Mouse (Mus musculus): ENCODE measurements at regions not wholly inside any gene's neighbourhood (a gene's known extent, or its start where the extent isn't known, plus 50 kb on each side); places are given as distances from the start of the nearest gene placed in this dataset.
A peak's percentile ranks its signal among the peaks of the same experiment; 100 is the strongest.

GRCm38 (mm10) chr15:31869100-31869499 lies 267.4 kb downstream of the Fam173b start:
- ATAC-seq (ENCODE audit: low FRiP score, low read depth): peak; percentile 44; the same call in 1 of the 2 replicates
- no peaks in the 10 kb centered on the region for H3K36me3 ChIP-seq
- H3K27ac ChIP-seq: no peak overlapping the region
- no peak overlapping the region for H3K4me2 ChIP-seq (replicated peaks)
- H3K9me3 ChIP-seq: no peaks in the 10 kb centered on the region
- H3K4me1 ChIP-seq: peaks cover 23% of the 10 kb centered on the region
- H3K27me3 ChIP-seq: no peaks in the 10 kb centered on the region
- no peak overlapping the region for H3K4me3 ChIP-seq
- 79% methylated on average over 3 of the region's 3 CpGs for WGBS
- no peak overlapping the region for H3K9ac ChIP-seq

- H3K9ac ChIP-seq: no peak overlapping the region
- H3K36me3 ChIP-seq: no peaks in the 10 kb centered on the region
- H3K4me3 ChIP-seq: peak overlapping the region; percentile 1; the same call in 1 of the 2 replicates
- 0 out of 2 replicates have a peak overlapping the region, but pooled peaks have one; percentile 15 for H3K27ac ChIP-seq
- ATAC-seq (ENCODE audit: low FRiP score, low read depth): peak; percentile 87
- no peaks in the 10 kb centered on the region for H3K27me3 ChIP-seq
- no peaks in the 10 kb centered on the region for H3K9me3 ChIP-seq
- peak overlapping the region; percentile 45 for H3K4me2 ChIP-seq (replicated peaks)
- peaks cover 23% of the 10 kb centered on the region for H3K4me1 ChIP-seq
- 9% methylated on average over 14 of the region's 14 CpGs for WGBS
These were observed 268.2 kb downstream of the Fam173b start for GRCm38 (mm10) chr15:31869673-31870417.

GRCm38 (mm10) chr15:31875436-31875835 lies 273.8 kb downstream of the Fam173b start:
- H3K36me3 ChIP-seq: no peaks in the 10 kb centered on the region
- H3K9ac ChIP-seq: no peak overlapping the region
- H3K27me3 ChIP-seq: no peaks in the 10 kb centered on the region
- no peak overlapping the region for H3K4me2 ChIP-seq (replicated peaks)
- no peak for ATAC-seq (ENCODE audit: low FRiP score, low read depth)
- H3K27ac ChIP-seq: no peak overlapping the region
- H3K9me3 ChIP-seq: no peaks in the 10 kb centered on the region
- no peak overlapping the region for H3K4me3 ChIP-seq
- 73% methylated on average over 2 of the region's 2 CpGs for WGBS
- H3K4me1 ChIP-seq: peaks cover 7% of the 10 kb centered on the region

- 62% methylated on average over 9 of the region's 9 CpGs for WGBS
- peaks cover 8% of the 10 kb centered on the region; the same call in 1 of the 2 replicates for H3K4me1 ChIP-seq
These were observed 278.8 kb downstream of the Fam173b start for GRCm38 (mm10) chr15:31880479-31880878.

GRCm38 (mm10) chr15:31882331-31882730 lies 280.7 kb downstream of the Fam173b start:
- Histone ChIP-seq H3K27ac (no peak overlapping the region), H3K4me3 (no peak overlapping the region), H3K9ac (no peak overlapping the region), H3K4me1 (peaks cover 8% of the 10 kb centered on the region; the same call in 1 of the 2 replicates), H3K9me3 (no peaks in the 10 kb centered on the region), H3K4me2 (replicated peaks) (no peak overlapping the region), H3K36me3 (no peaks in the 10 kb centered on the region), H3K27me3 (no peaks in the 10 kb centered on the region)
- ATAC-seq (ENCODE audit: low FRiP score, low read depth): no peak
- 76% methylated on average over 5 of the region's 5 CpGs for WGBS

More at GRCm38 (mm10) chr15:31880479-31880878, 278.8 kb downstream of the Fam173b start:
- H3K9me3 ChIP-seq: no peaks in the 10 kb centered on the region
- no peaks in the 10 kb centered on the region for H3K36me3 ChIP-seq
- H3K4me3 ChIP-seq: no peak overlapping the region
- no peaks in the 10 kb centered on the region for H3K27me3 ChIP-seq
- no peak for ATAC-seq (ENCODE audit: low FRiP score, low read depth)
- no peak overlapping the region for H3K4me2 ChIP-seq (replicated peaks)
- H3K9ac ChIP-seq: no peak overlapping the region
- no peak overlapping the region for H3K27ac ChIP-seq

- WGBS: 58% methylated on average over 9 of the region's 9 CpGs
- ATAC-seq (ENCODE audit: low FRiP score, low read depth): no peak
- no peak overlapping the region for H3K27ac ChIP-seq
- H3K4me3 ChIP-seq: no peak overlapping the region
- no peaks in the 10 kb centered on the region for H3K27me3 ChIP-seq
- H3K9ac ChIP-seq: no peak overlapping the region
- peaks cover 8% of the 10 kb centered on the region; the same call in 1 of the 2 replicates for H3K4me1 ChIP-seq
- H3K4me2 ChIP-seq (replicated peaks): no peak overlapping the region
- H3K36me3 ChIP-seq: no peaks in the 10 kb centered on the region
- no peaks in the 10 kb centered on the region for H3K9me3 ChIP-seq
These were observed 281.9 kb downstream of the Fam173b start for GRCm38 (mm10) chr15:31883516-31883915.

GRCm38 (mm10) chr15:31898904-31899650 lies 278.0 kb upstream of the Tas2r119 start:
- H3K4me2 ChIP-seq (replicated peaks): no peak overlapping the region
- H3K27ac ChIP-seq: no peak overlapping the region
- H3K27me3 ChIP-seq: no peaks in the 10 kb centered on the region
- ATAC-seq (ENCODE audit: low FRiP score, low read depth): no peak
- no peaks in the 10 kb centered on the region for H3K9me3 ChIP-seq
- WGBS: 54% methylated on average over 13 of the region's 13 CpGs
- H3K36me3 ChIP-seq: no peaks in the 10 kb centered on the region
- H3K4me3 ChIP-seq: no peak overlapping the region
- H3K4me1 ChIP-seq: peaks cover 9% of the 10 kb centered on the region
- no peak overlapping the region for H3K9ac ChIP-seq

GRCm38 (mm10) chr15:31900325-31900724 lies 276.8 kb upstream of the Tas2r119 start:
- Histone ChIP-seq H3K9ac (no peak overlapping the region), H3K27me3 (no peaks in the 10 kb centered on the region), H3K4me2 (replicated peaks) (no peak overlapping the region), H3K36me3 (no peaks in the 10 kb centered on the region), H3K4me1 (peaks cover 9% of the 10 kb centered on the region), H3K4me3 (no peak overlapping the region), H3K9me3 (no peaks in the 10 kb centered on the region), H3K27ac (no peak overlapping the region)
- no peak for ATAC-seq (ENCODE audit: low FRiP score, low read depth)
- WGBS: 80% methylated on average over 4 of the region's 4 CpGs

GRCm38 (mm10) chr15:31908432-31908831 lies 268.7 kb upstream of the Tas2r119 start:
- WGBS: 89% methylated on average over 9 of the region's 9 CpGs
- H3K4me1 ChIP-seq: no peaks in the 10 kb centered on the region
- H3K4me3 ChIP-seq: no peak overlapping the region
- H3K36me3 ChIP-seq: no peaks in the 10 kb centered on the region
- ATAC-seq (ENCODE audit: low FRiP score, low read depth): no peak
- H3K27me3 ChIP-seq: no peaks in the 10 kb centered on the region
- no peak overlapping the region for H3K27ac ChIP-seq
- no peak overlapping the region for H3K4me2 ChIP-seq (replicated peaks)
- no peaks in the 10 kb centered on the region for H3K9me3 ChIP-seq
- H3K9ac ChIP-seq: no peak overlapping the region

- Histone ChIP-seq H3K27me3 (no peaks in the 10 kb centered on the region), H3K4me1 (no peaks in the 10 kb centered on the region), H3K4me3 (no peak overlapping the region), H3K36me3 (no peaks in the 10 kb centered on the region), H3K4me2 (replicated peaks) (no peak overlapping the region), H3K9ac (no peak overlapping the region), H3K9me3 (no peaks in the 10 kb centered on the region), H3K27ac (no peak overlapping the region)
- no peak for ATAC-seq (ENCODE audit: low FRiP score, low read depth)
- WGBS: 90% methylated on average over 3 of the region's 3 CpGs
These were observed 265.1 kb upstream of the Tas2r119 start for GRCm38 (mm10) chr15:31911978-31912377.

GRCm38 (mm10) chr15:31921485-31921884 lies 255.6 kb upstream of the Tas2r119 start:
- Histone ChIP-seq H3K27ac (no peak overlapping the region), H3K36me3 (no peaks in the 10 kb centered on the region), H3K4me1 (no peaks in the 10 kb centered on the region), H3K4me3 (no peak overlapping the region), H3K27me3 (no peaks in the 10 kb centered on the region), H3K9ac (no peak overlapping the region), H3K9me3 (peaks cover 4% of the 10 kb centered on the region; the same call in 1 of the 2 replicates), H3K4me2 (replicated peaks) (no peak overlapping the region)
- ATAC-seq (ENCODE audit: low FRiP score, low read depth): no peak
- 73% methylated on average over 3 of the region's 3 CpGs for WGBS

- H3K9me3 ChIP-seq: no peaks in the 10 kb centered on the region
- 87% methylated on average over 4 of the region's 4 CpGs for WGBS
- no peak overlapping the region for H3K4me2 ChIP-seq (replicated peaks)
- no peaks in the 10 kb centered on the region for H3K4me1 ChIP-seq
- no peak overlapping the region for H3K4me3 ChIP-seq
- H3K36me3 ChIP-seq: no peaks in the 10 kb centered on the region
- H3K27ac ChIP-seq: no peak overlapping the region
- H3K9ac ChIP-seq: no peak overlapping the region
- ATAC-seq (ENCODE audit: low FRiP score, low read depth): no peak
- no peaks in the 10 kb centered on the region for H3K27me3 ChIP-seq
These were observed 216.8 kb upstream of the Tas2r119 start for GRCm38 (mm10) chr15:31960301-31960700.

Measured in limb, embryonic 13.5 days (tissue).